Mouse (Mus musculus) CH12.LX (cell line): ENCODE measurements around the gene Epha10.

Source experiments
- CHD1 ChIP-seq: IDR thresholded peaks from 2 replicates; pipeline ENCODE4 v1.6.1; 2012; ENCODE audit warnings: low read depth, low read length, improper control_type of control experiment, inconsistent platforms
- CHD2 ChIP-seq: IDR thresholded peaks from 2 replicates; pipeline ENCODE4 v1.6.1; 2011; ENCODE audit warnings: low read length, improper control_type of control experiment
- CTCF ChIP-seq, 2 experiments: IDR thresholded peaks in 1 of 2; conservative IDR thresholded peaks in 1 of 2; 2 replicates each; pipeline ENCODE4 v1.5.1; 2011 to 2012; ENCODE audit warnings: low read depth in 2 of 2, low read length in 2 of 2, improper control_type of control experiment in 1 of 2, inconsistent platforms in 1 of 2, mild to moderate bottlenecking in 1 of 2, moderate library complexity in 1 of 2
- EP300 ChIP-seq: IDR thresholded peaks from 2 replicates; pipeline ENCODE4 v1.6.1; 2011; ENCODE audit warnings: low read length, improper control_type of control experiment
- ETS1 ChIP-seq: conservative IDR thresholded peaks from 2 replicates; pipeline ENCODE4 v1.6.1; 2012; ENCODE audit warnings: low read depth, mild to moderate bottlenecking, inconsistent platforms, low read length, improper control_type of control experiment, moderate library complexity
- IRF4 ChIP-seq: IDR thresholded peaks from 2 replicates; pipeline ENCODE4 v1.6.1; 2014; ENCODE audit warnings: low read depth, mild to moderate bottlenecking, inconsistent platforms, low read length, improper control_type of control experiment
- MAX ChIP-seq: IDR thresholded peaks from 2 replicates; pipeline ENCODE4 v1.6.1; 2011; ENCODE audit warnings: low read length, improper control_type of control experiment
- MXI1 ChIP-seq: IDR thresholded peaks from 2 replicates; pipeline ENCODE4 v1.6.1; 2011; ENCODE audit warnings: mild to moderate bottlenecking, low read depth, low read length, improper control_type of control experiment
- POLR2A ChIP-seq: IDR thresholded peaks from 2 replicates; pipeline ENCODE4 v1.6.1; 2011; ENCODE audit warnings: low read depth, mild to moderate bottlenecking, improper control_type of control experiment, low read length
- POLR2AphosphoS2 ChIP-seq: IDR thresholded peaks from 2 replicates; pipeline ENCODE4 v1.6.1; 2011; ENCODE audit warnings: low read depth, low read length, improper control_type of control experiment
- USF1 ChIP-seq: IDR thresholded peaks from 2 replicates; pipeline ENCODE4 v1.6.1; 2014; ENCODE audit warnings: low read depth, mild to moderate bottlenecking, inconsistent platforms, low read length, improper control_type of control experiment
- USF2 ChIP-seq: conservative IDR thresholded peaks from 2 replicates; pipeline ENCODE4 v1.6.1; 2011; ENCODE audit warnings: low read depth, low read length, improper control_type of control experiment

DNA sequence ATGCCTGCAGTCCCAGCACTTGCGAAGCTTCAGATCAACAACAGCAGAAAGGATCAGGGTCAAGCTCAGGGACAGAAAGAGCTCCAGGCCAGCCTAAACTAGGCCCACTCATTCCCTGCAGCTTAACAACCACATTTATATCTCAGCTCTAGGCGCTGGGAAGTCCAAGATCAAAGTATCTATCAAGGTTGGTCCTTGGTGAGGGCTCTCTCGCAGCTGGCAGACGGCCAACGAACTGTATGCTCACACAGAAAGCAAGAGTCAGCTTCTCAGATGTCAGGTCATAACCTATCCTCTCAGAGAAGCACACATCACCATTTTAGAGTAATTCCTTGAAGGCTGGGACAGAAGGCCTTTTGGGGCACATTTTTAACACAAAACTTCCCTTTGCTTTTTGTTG, 22.3 kb upstream of the Epha10 start:
- TF ChIP-seq ETS1: no peak
- no peak for TF ChIP-seq IRF4
- no peak for TF ChIP-seq CHD2
- TF ChIP-seq USF1: no peak
- TF ChIP-seq CTCF (conservative IDR thresholded peaks at IDR 0.05 in 1 of 2, IDR thresholded peaks at IDR 0.05 in 1 of 2; ENCODE audit: low read depth in 2 of 2, low read length in 2 of 2): no peak
- no peak for TF ChIP-seq MXI1
- no peak for TF ChIP-seq MAX
- no peak for TF ChIP-seq POLR2A
- no peak for TF ChIP-seq EP300
- TF ChIP-seq USF2: no peak
- TF ChIP-seq POLR2AphosphoS2: no peak
- no peak for TF ChIP-seq CHD1
